Mouse (Mus musculus) thymus, adult 18-20 months (tissue): ENCODE results near the gene Mrpl50.
"Not testable (repeated sequence)": the region's sequence is repeated elsewhere in the genome, so short reads cannot be mapped to it uniquely, and the experiment has no call there.

Source experiments
- DNase-seq, 2 experiments: peaks; one replicate each; pipeline ENCODE4 v3.0.0; 2022; ENCODE audit warnings: mixed read lengths in 2 of 2

Mrpl50 gene

GRCm38 (mm10) chr4:49506386-49506785, 14.5 kb downstream of the Mrpl50 start, which contains the start of gene Baat:
Gene Baat (minus strand): TSS chr4:49506557.
- DNase-seq: no peak

- DNase-seq: no peak
These were observed 17.3 kb downstream of the Mrpl50 start for GRCm38 (mm10) chr4:49503563-49503962.

- not testable (repeated sequence) for DNase-seq
These were observed 34.8 kb downstream of the Mrpl50 start for GRCm38 (mm10) chr4:49485934-49486650.

GRCm38 (mm10) chr4:49485442-49485841, 35.5 kb downstream of the Mrpl50 start:
- no peak for DNase-seq

GRCm38 (mm10) chr4:49480896-49481295, 40.0 kb downstream of the Mrpl50 start:
- DNase-seq: peak in 1 of 2 experiments; percentile 30

- no peak for DNase-seq
These were observed 40.7 kb downstream of the Mrpl50 start for GRCm38 (mm10) chr4:49480104-49480760.

GRCm38 (mm10) chr4:49479035-49479434, 41.9 kb downstream of the Mrpl50 start:
- DNase-seq: not testable (repeated sequence)

- peak; percentile 10 to 41 for DNase-seq
These were observed 42.6 kb downstream of the Mrpl50 start for GRCm38 (mm10) chr4:49478118-49478877.

- DNase-seq: no peak
These were observed 46.3 kb downstream of the Mrpl50 start for GRCm38 (mm10) chr4:49474583-49474982.

GRCm38 (mm10) chr4:49473435-49474100, 47.3 kb downstream of the Mrpl50 start, which contains the start of gene Acnat1:
Gene Acnat1 (minus strand): TSS chr4:49473912.
- DNase-seq: no peak

- no peak for DNase-seq
These were observed 51.3 kb downstream of the Mrpl50 start for GRCm38 (mm10) chr4:49469435-49470151.

- DNase-seq: no peak
These were observed 53.5 kb downstream of the Mrpl50 start for GRCm38 (mm10) chr4:49467360-49467759.
